Mouse (Mus musculus) small intestine, adult 2 months (tissue): ENCODE measurements at regions not wholly inside any gene's neighbourhood (a gene's known extent, or its start where the extent isn't known, plus 50 kb on each side); places are given as distances from the start of the nearest gene placed in this dataset.

Experiments used
- CTCF ChIP-seq: fragments of 200-500 bp; IDR thresholded peaks from 2 replicates; pipeline ENCODE4 v1.5.1; 2012; ENCODE audit warnings: low read depth, mild to moderate bottlenecking, control low read depth, inconsistent platforms, low read length, moderate library complexity, mixed read lengths; ENCODE audit not compliant: insufficient replicate concordance, insufficient read length; ENCODE audit errors: extremely low read depth
- POLR2A ChIP-seq: fragments of 200-500 bp; IDR thresholded peaks from 2 replicates; pipeline ENCODE4 v1.6.1; 2012; ENCODE audit warnings: low read depth, mild to moderate bottlenecking, control low read depth, inconsistent platforms, low read length, moderate library complexity

DNA sequence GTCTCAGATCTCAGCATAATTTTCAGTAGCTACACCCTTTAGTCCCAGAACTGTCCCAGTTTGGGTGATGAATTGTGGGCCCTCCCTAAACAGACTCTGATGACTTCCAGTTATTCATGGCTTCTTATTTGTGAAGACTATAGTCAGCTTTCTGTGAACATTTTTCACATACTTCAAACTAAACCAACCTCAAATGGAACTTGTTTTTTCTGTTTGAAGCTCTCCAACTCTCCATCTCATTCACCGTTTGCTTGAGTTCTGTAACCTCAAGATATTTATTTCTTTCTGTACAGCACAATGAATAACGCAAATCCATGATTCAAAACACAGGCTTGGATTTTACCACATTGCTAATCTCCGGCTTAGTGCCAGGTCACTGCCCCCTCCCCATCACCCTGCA lies 453.4 kb downstream of the Plcl1 start:
- TF ChIP-seq CTCF: no peak
- no peak for TF ChIP-seq POLR2A
